Comparison of ENCODE assay signal across 8 mouse cellular contexts in the genomic region with DNA sequence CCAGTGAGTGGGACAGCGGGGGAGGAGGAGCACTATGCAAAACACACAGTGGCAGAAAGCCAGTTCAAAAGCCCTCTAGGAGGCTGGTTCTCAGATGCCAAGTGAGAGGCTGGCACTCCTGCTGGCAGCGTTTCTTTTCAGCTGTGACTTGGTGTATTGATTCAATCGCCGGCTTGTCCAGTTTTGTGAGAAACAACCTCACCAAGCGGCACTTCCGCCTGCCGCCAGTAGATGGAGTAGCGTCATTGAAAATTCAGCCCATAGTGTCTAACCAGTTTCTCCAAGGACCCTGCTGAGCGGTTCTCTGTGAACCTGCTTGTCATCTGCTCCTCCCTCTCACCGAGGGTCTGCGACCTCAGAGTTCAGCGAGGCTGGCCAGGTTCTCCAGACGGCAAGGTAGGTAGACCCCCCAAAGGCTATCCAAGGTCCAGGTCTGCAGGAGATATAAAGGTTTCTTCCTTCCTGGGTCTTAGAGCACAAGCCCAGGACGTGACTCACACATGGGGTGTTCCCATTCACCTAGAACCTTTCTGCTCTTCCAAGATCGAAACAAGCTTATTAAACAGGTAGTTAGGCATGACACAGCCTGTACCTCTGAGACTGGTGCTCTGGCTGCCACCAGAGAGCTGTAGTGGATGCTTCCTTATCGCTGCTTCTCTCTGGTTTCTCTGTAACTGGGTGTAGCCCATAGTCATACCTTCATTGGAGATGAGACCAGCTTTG. TPM values are rescaled to one million over a fixed set of nuclear protein-coding genes. Genes with fewer than 3 reads are reported as not detected.
DNase-seq lines count a peak whose midpoint lies in the region; ATAC-seq and TF ChIP-seq lines count a peak whose summit lies in the region.

No protein-coding gene starts in this region.

- no peak overlapping the region for H3K27ac ChIP-seq in ES-Bruce4 (ENCODE audit: insufficient read depth, low read length)
- H3K27ac ChIP-seq in forebrain, embryonic 15.5 days (replicated peaks): peak overlapping the region; percentile 61
- H3K27ac ChIP-seq in olfactory bulb, adult 2 months (ENCODE audit: insufficient read depth, low read depth, low read length): no peak overlapping the region

- H3K27me3 ChIP-seq in ES-Bruce4 (ENCODE audit: control insufficient read depth, insufficient read depth, low read length, poor library complexity, severe bottlenecking): no peaks in the 10 kb centered on the region
- H3K27me3 ChIP-seq in forebrain, embryonic 15.5 days: peaks cover 21% of the 10 kb centered on the region

- no peak for TF ChIP-seq POLR2A in ES-Bruce4 (IDR thresholded peaks at IDR 0.05; ENCODE audit: insufficient read depth, low read length)
- 0 out of 2 replicates have a peak, but pooled peaks have one; percentile 8 for TF ChIP-seq POLR2A in lung, adult 2 months (IDR thresholded peaks at IDR 0.05; ENCODE audit: borderline replicate concordance, extremely low read depth, low read depth, low read length)
- no peak for TF ChIP-seq POLR2A in olfactory bulb, adult 2 months (IDR thresholded peaks at IDR 0.05; ENCODE audit: insufficient read depth, low read depth, low read length)

- H3K9me3 ChIP-seq in ES-Bruce4 (replicated peaks; ENCODE audit: control insufficient read depth, insufficient read depth, low read length, poor library complexity, severe bottlenecking): no peaks in the 10 kb centered on the region
- no peaks in the 10 kb centered on the region for H3K9me3 ChIP-seq in forebrain, embryonic 15.5 days

- peak; percentile 96 for TF ChIP-seq CTCF in ES-Bruce4 (IDR thresholded peaks at IDR 0.05; ENCODE audit: low read depth, low read length)
- peak; percentile 95 for TF ChIP-seq CTCF in lung, adult 2 months (IDR thresholded peaks at IDR 0.05; ENCODE audit: insufficient read depth, low read length)
- peak; percentile 87 for TF ChIP-seq CTCF in olfactory bulb, adult 2 months (IDR thresholded peaks at IDR 0.05; ENCODE audit: insufficient read depth, low read depth, low read length)

- 9% methylated on average over 16 of the region's 16 CpGs for WGBS in forebrain, embryonic 15.5 days
- WGBS in lung, adult 2 months: 10% methylated on average over 16 of the region's 16 CpGs
- 5% methylated on average over 16 of the region's 16 CpGs for WGBS in olfactory bulb, adult 2 months

- H3K4me2 ChIP-seq in forebrain, embryonic 15.5 days (replicated peaks): peak overlapping the region; percentile 39

- H3K36me3 ChIP-seq in ES-Bruce4 (ENCODE audit: control insufficient read depth, insufficient read depth, low read length, poor library complexity, severe bottlenecking): no peaks in the 10 kb centered on the region
- H3K36me3 ChIP-seq in forebrain, embryonic 15.5 days: no peaks in the 10 kb centered on the region

- no peak overlapping the region for H3K4me3 ChIP-seq in ES-Bruce4 (ENCODE audit: low read depth, low read length)
- H3K4me3 ChIP-seq in forebrain, embryonic 15.5 days: peak overlapping the region; percentile 22
- H3K4me3 ChIP-seq in lung, adult 2 months (replicated peaks; ENCODE audit: extremely low read depth, low read depth, low read length): no peak overlapping the region
- H3K4me3 ChIP-seq in olfactory bulb, adult 2 months (ENCODE audit: insufficient read depth, low read depth, low read length): peak overlapping the region; percentile 39

- peak; percentile 87 to 94 for DNase-seq in heart, postnatal 14 days
- peak; percentile 85 to 98 for DNase-seq in layer of hippocampus, adult 18-20 months (ENCODE audit: low spot score in 2 of 2)
- peak; percentile 93 for DNase-seq in lung, adult 2 months
- DNase-seq in thymus, adult 18-20 months: peak; percentile 54 to 60

- peak; percentile 62; the same call in 1 of the 2 replicates for TF ChIP-seq EP300 in ES-Bruce4 (IDR thresholded peaks at IDR 0.05; ENCODE audit: insufficient read depth, low read depth, low read length)

- H3K9ac ChIP-seq in ES-Bruce4 (ENCODE audit: low read depth, poor library complexity, severe bottlenecking): no peak overlapping the region
- peak overlapping the region; percentile 34 for H3K9ac ChIP-seq in forebrain, embryonic 15.5 days (replicated peaks)

- no peaks in the 10 kb centered on the region for H3K4me1 ChIP-seq in ES-Bruce4 (ENCODE audit: control insufficient read depth, insufficient read depth, low read length)
- H3K4me1 ChIP-seq in forebrain, embryonic 15.5 days: peaks cover 56% of the 10 kb centered on the region
- H3K4me1 ChIP-seq in lung, adult 2 months (ENCODE audit: control insufficient read depth, insufficient read depth, low read length): peaks cover 8% of the 10 kb centered on the region
- peaks cover 24% of the 10 kb centered on the region for H3K4me1 ChIP-seq in olfactory bulb, adult 2 months (ENCODE audit: control insufficient read depth, insufficient read depth, low read length)

- intact Hi-C loops in heart, postnatal 14 days (cut with DNase I): loop anchor here (1.0 to 5.0 kb wide), 2 partner anchors 474 to 760 kb away; no protein-coding TSS in a partner anchor

- peak; percentile 46; the same call in 1 of the 2 replicates for ATAC-seq in cerebellum, adult (ENCODE audit: insufficient number of reproducible peaks, low FRiP score, low TSS enrichment)
- ATAC-seq in forebrain, embryonic 15.5 days (replicated peaks): peak; percentile 52

RNA-seq across cellular contexts. Expression of gene Fam43a, which starts 2.4 kb away (rescaled TPM):
- polyA plus RNA-seq in ES-Bruce4 (2011; ENCODE audit: insufficient read depth, insufficient read length, low read depth, missing spikeins): 14.2 and 15.8 TPM in 2 replicates
- 9.9 and 10.7 TPM in 2 replicates for polyA plus RNA-seq in forebrain, embryonic 15.5 days (2015; fragmentation: Nextera tagmentation; extraction: Ambion mirVana)
- total RNA-seq in heart, postnatal 14 days (2021): 10 to 100 TPM; 31.8 to 34.0 TPM
- 10 to 100 TPM; 11.0 to 13.2 TPM for total RNA-seq in layer of hippocampus, adult 18-20 months (2021)
- 46.2 and 54.7 TPM in 2 replicates for polyA plus RNA-seq in lung, adult 2 months (2012; rRNA removed)
- polyA plus RNA-seq in olfactory bulb, adult 2 months (2012; ENCODE audit: insufficient read depth, insufficient read length, low replicate concordance, missing spikeins): not detected in 2 replicates

RNA-seq across cellular contexts. Expression of gene Lsg1, which starts 9.7 kb away (rescaled TPM):
- 70.9 and 73.3 TPM in 2 replicates for polyA plus RNA-seq in ES-Bruce4 (2011; ENCODE audit: insufficient read depth, insufficient read length, low read depth, missing spikeins)
- polyA plus RNA-seq in forebrain, embryonic 15.5 days (2015; fragmentation: Nextera tagmentation; extraction: Ambion mirVana): 56.2 and 59.4 TPM in 2 replicates
- 10 to 100 TPM; 18.0 to 18.6 TPM for total RNA-seq in heart, postnatal 14 days (2021)
- total RNA-seq in layer of hippocampus, adult 18-20 months (2021): 10 to 100 TPM; 18.6 to 23.3 TPM
- 8.0 and 11.5 TPM in 2 replicates for polyA plus RNA-seq in lung, adult 2 months (2012; rRNA removed)
- not detected in 2 replicates for polyA plus RNA-seq in olfactory bulb, adult 2 months (2012; ENCODE audit: insufficient read depth, insufficient read length, low replicate concordance, missing spikeins)

RNA-seq across cellular contexts. Expression of gene Tmem44, which starts 46.5 kb away (rescaled TPM):
- 4.2 and 5.4 TPM in 2 replicates for polyA plus RNA-seq in ES-Bruce4 (2011; ENCODE audit: insufficient read depth, insufficient read length, low read depth, missing spikeins)
- polyA plus RNA-seq in forebrain, embryonic 15.5 days (2015; fragmentation: Nextera tagmentation; extraction: Ambion mirVana): 89.0 and 89.6 TPM in 2 replicates
- 10 to 100 TPM; 12.9 to 13.9 TPM for total RNA-seq in heart, postnatal 14 days (2021)
- total RNA-seq in layer of hippocampus, adult 18-20 months (2021): 10 to 100 TPM; 27.9 to 33.1 TPM
- polyA plus RNA-seq in lung, adult 2 months (2012; rRNA removed): 55.5 and 57.0 TPM in 2 replicates
- not detected in 2 replicates for polyA plus RNA-seq in olfactory bulb, adult 2 months (2012; ENCODE audit: insufficient read depth, insufficient read length, low replicate concordance, missing spikeins)

Comparison
In these comparisons a context has a peak if more than half of its experiments do, and no peak if none do; other contexts are left out.
1. H3K4me3 ChIP-seq: peak in forebrain, embryonic 15.5 days (single experiment) and olfactory bulb, adult 2 months (single experiment); none in ES-Bruce4 (single experiment) and lung, adult 2 months (single experiment).
2. RNA of gene Fam43a, which starts 2.4 kb away (polyA plus RNA-seq): 46.2 to 54.7 TPM in lung, adult 2 months, 14.2 to 15.8 TPM in ES-Bruce4 and 9.9 to 10.7 TPM in forebrain, embryonic 15.5 days; not detected in olfactory bulb, adult 2 months; every median in the first group is over 10 times any median in the second.
3. Peak in every context shown above with its lines, with median percentiles within 50 percentile points of each other: CTCF ChIP-seq and DNase-seq.